ENCODE assay signal across 15 mouse cellular contexts in genomic region chr6:37414576-37414975, GRCm38 (mm10). TPM values are rescaled to one million over a fixed set of nuclear protein-coding genes. Genes with fewer than 3 reads are reported as not detected.
DNase-seq lines count a peak whose midpoint lies in the region; ATAC-seq and TF ChIP-seq lines count a peak whose summit lies in the region.
"Had no signal": no experiment of that assay in that cellular context is flagged by ENCODE, and none has a peak within 500 bp of the region (broad histone marks: within the 10 kb centered on the region; RNA-seq: fewer than 3 reads in every experiment).

No protein-coding gene starts in this region.

- no peak overlapping the region for H3K4me2 ChIP-seq in kidney, embryonic 14.5 days (replicated peaks; ENCODE audit: low read depth, low read length)
- no peak overlapping the region for H3K4me2 ChIP-seq in embryonic facial prominence, embryonic 12.5 days (replicated peaks)
- no peak overlapping the region for H3K4me2 ChIP-seq in limb, embryonic 11.5 days (ENCODE audit: low read depth, severe bottlenecking)
- H3K4me2 ChIP-seq: hindbrain, embryonic 14.5 days; liver, embryonic 12.5 days had no signal

- no peak overlapping the region for H3K9ac ChIP-seq in heart, adult 2 months (ENCODE audit: low read depth, low read length)
- no peak overlapping the region for H3K9ac ChIP-seq in kidney, embryonic 14.5 days (ENCODE audit: low read depth, low read length)
- no peak overlapping the region for H3K9ac ChIP-seq in embryonic facial prominence, embryonic 12.5 days
- no peak overlapping the region for H3K9ac ChIP-seq in limb, embryonic 11.5 days (ENCODE audit: low read length)
- H3K9ac ChIP-seq: forebrain, postnatal 0 days; hindbrain, embryonic 14.5 days; liver, embryonic 12.5 days had no signal

- no peaks in the 10 kb centered on the region for H3K27me3 ChIP-seq in heart, adult 2 months (ENCODE audit: control insufficient read depth, insufficient read depth, low read length)
- H3K27me3 ChIP-seq in kidney, embryonic 14.5 days (ENCODE audit: control insufficient read depth, insufficient read depth, low read length): no peaks in the 10 kb centered on the region
- no peaks in the 10 kb centered on the region for H3K27me3 ChIP-seq in embryonic facial prominence, embryonic 12.5 days
- H3K27me3 ChIP-seq in limb, embryonic 11.5 days (ENCODE audit: control insufficient read depth, insufficient read depth, low read length): no peaks in the 10 kb centered on the region
- H3K27me3 ChIP-seq: liver, embryonic 12.5 days had no signal

- no peaks in the 10 kb centered on the region for H3K9me3 ChIP-seq in kidney, embryonic 14.5 days (ENCODE audit: control insufficient read depth, low read length)
- H3K9me3 ChIP-seq in embryonic facial prominence, embryonic 12.5 days: no peaks in the 10 kb centered on the region
- no peaks in the 10 kb centered on the region for H3K9me3 ChIP-seq in limb, embryonic 11.5 days (ENCODE audit: control insufficient read depth, low read length)
- H3K9me3 ChIP-seq: liver, embryonic 12.5 days had no signal

- H3K4me1 ChIP-seq in heart, adult 2 months (ENCODE audit: control insufficient read depth, insufficient read depth, low read length): peaks cover 26% of the 10 kb centered on the region
- peaks cover 44% of the 10 kb centered on the region for H3K4me1 ChIP-seq in kidney, embryonic 14.5 days (ENCODE audit: control insufficient read depth, insufficient read depth, low read length)
- H3K4me1 ChIP-seq in embryonic facial prominence, embryonic 12.5 days: peaks cover 35% of the 10 kb centered on the region
- H3K4me1 ChIP-seq in limb, embryonic 11.5 days (ENCODE audit: control insufficient read depth, insufficient read depth, low read length): peaks cover 21% of the 10 kb centered on the region

- peaks cover 10% of the 10 kb centered on the region for H3K36me3 ChIP-seq in heart, adult 2 months (ENCODE audit: control insufficient read depth, insufficient read depth, low read length)
- H3K36me3 ChIP-seq in kidney, embryonic 14.5 days (ENCODE audit: control insufficient read depth, insufficient read depth, low read length): peaks cover 6% of the 10 kb centered on the region; the same call in 1 of the 2 replicates
- H3K36me3 ChIP-seq in embryonic facial prominence, embryonic 12.5 days: peaks cover 7% of the 10 kb centered on the region; the same call in 1 of the 2 replicates
- H3K36me3 ChIP-seq in limb, embryonic 11.5 days (ENCODE audit: control insufficient read depth, insufficient read depth, low read length): no peaks in the 10 kb centered on the region
- H3K36me3 ChIP-seq: liver, embryonic 12.5 days had no signal

- no peak overlapping the region for H3K4me3 ChIP-seq in heart, adult 2 months
- no peak overlapping the region for H3K4me3 ChIP-seq in kidney, embryonic 14.5 days (ENCODE audit: low read length)
- no peak overlapping the region for H3K4me3 ChIP-seq in embryonic facial prominence, embryonic 12.5 days
- no peak overlapping the region for H3K4me3 ChIP-seq in limb, embryonic 11.5 days (ENCODE audit: low read depth, low read length)
- H3K4me3 ChIP-seq: erythroblast, embryonic 14.5 days; liver, embryonic 12.5 days had no signal

- no peak for ATAC-seq in kidney, embryonic 14.5 days (ENCODE audit: low FRiP score, low TSS enrichment)
- ATAC-seq in embryonic facial prominence, embryonic 12.5 days (ENCODE audit: insufficient number of reproducible peaks, insufficient read depth, low FRiP score, low TSS enrichment): no peak
- no peak for ATAC-seq in limb, embryonic 11.5 days (ENCODE audit: insufficient number of reproducible peaks, low FRiP score, low TSS enrichment, low read depth)
- ATAC-seq: forebrain, postnatal 0 days; liver, embryonic 12.5 days; midbrain, embryonic 16.5 days had no signal

- TF ChIP-seq CTCF in heart, adult 2 months (IDR thresholded peaks at IDR 0.05): no peak

- TF ChIP-seq POLR2A in heart, adult 2 months (IDR thresholded peaks at IDR 0.05; ENCODE audit: insufficient read depth, low read depth, low read length): no peak

- TF ChIP-seq EP300 in heart, adult 2 months (IDR thresholded peaks at IDR 0.05; ENCODE audit: insufficient read depth, low read depth, low read length): no peak

- DNase-seq in heart, adult 2 months: no peak
- no peak for DNase-seq in heart, postnatal 4 days
- DNase-seq in kidney, adult 11 months: no peak
- no peak for DNase-seq in limb, embryonic 11.5 days (ENCODE audit: low spot score)
- no peak for DNase-seq in ovary, postnatal 10 days (ENCODE audit: low spot score)
- DNase-seq in right cerebral cortex, postnatal 36 days (ENCODE audit: low spot score in 2 of 2): no peak
- DNase-seq: cerebellum, adult 11 months; forebrain, postnatal 0 days; thymus, postnatal 36 days had no signal

- intact Hi-C loops in heart, adult 2 months (cut with DNase I): no loop called here

- WGBS in heart, adult 2 months: 82% methylated on average over 10 of the region's 10 CpGs
- WGBS in kidney, embryonic 14.5 days: 90% methylated on average over 10 of the region's 10 CpGs
- WGBS in embryonic facial prominence, embryonic 12.5 days: 93% methylated on average over 10 of the region's 10 CpGs
- 91% methylated on average over 10 of the region's 10 CpGs for WGBS in limb, embryonic 11.5 days

- H3K79me2 ChIP-seq in heart, adult 2 months (replicated peaks; ENCODE audit: control insufficient read depth, insufficient read depth, low read length): peaks cover 2% of the 10 kb centered on the region

- H3K27ac ChIP-seq in heart, adult 2 months: peak overlapping the region; percentile 79
- 0 out of 2 replicates have a peak overlapping the region, but pooled peaks have one; percentile 19 for H3K27ac ChIP-seq in kidney, embryonic 14.5 days (ENCODE audit: low read depth, low read length)
- H3K27ac ChIP-seq in embryonic facial prominence, embryonic 12.5 days: peak overlapping the region; percentile 7; the same call in 1 of the 2 replicates
- peak overlapping the region; percentile 38; the same call in 1 of the 2 replicates for H3K27ac ChIP-seq in limb, embryonic 11.5 days (replicated peaks; ENCODE audit: low read depth, low read length)
- H3K27ac ChIP-seq: hindbrain, embryonic 14.5 days; liver, embryonic 12.5 days had no signal

RNA-seq across cellular contexts. Expression of gene Creb3l2, which starts 27.4 kb away (rescaled TPM):
- total RNA-seq in heart, adult 2 months (2021): 10 to 100 TPM; 20.5 to 26.5 TPM
- 16.7 and 19.2 TPM in 2 replicates for polyA plus RNA-seq in heart, adult 2 months (2012; rRNA removed)
- 10 to 100 TPM; 61.7 to 66.7 TPM for total RNA-seq in heart, postnatal 4 days (2021)
- polyA plus RNA-seq in kidney, embryonic 14.5 days (2014; fragmentation: Nextera tagmentation; extraction: Ambion mirVana): 21.3 and 34.2 TPM in 2 replicates
- polyA plus RNA-seq in embryonic facial prominence, embryonic 12.5 days (2016; fragmentation: Nextera tagmentation; extraction: Ambion mirVana): 24.9 and 25.6 TPM in 2 replicates
- polyA plus RNA-seq in limb, embryonic 11.5 days (2014; fragmentation: Nextera tagmentation; extraction: Ambion mirVana): 25.2 and 27.5 TPM in 2 replicates

Comparison
In these comparisons a context has a peak if more than half of its experiments do, and no peak if none do; other contexts are left out.
1. H3K27ac ChIP-seq: peak in every context shown above with its lines; median percentile 79 in heart, adult 2 months; 38 in limb, embryonic 11.5 days; 19 in kidney, embryonic 14.5 days; 7 in embryonic facial prominence, embryonic 12.5 days.